Mouse (Mus musculus) embryonic facial prominence, embryonic 11.5 days (tissue): ENCODE measurements at regions not wholly inside any gene's neighbourhood (a gene's known extent, or its start where the extent isn't known, plus 50 kb on each side); places are given as distances from the start of the nearest gene placed in this dataset.
A peak's percentile ranks its signal among the peaks of the same experiment; 100 is the strongest.

Experiments
- ATAC-seq: fragments of 200-750 bp; cut with Nextera tagmentation; replicated peaks from 2 replicates; pipeline ENCODE4 v1.8.0; 2017; ENCODE audit warnings: low read depth; ENCODE audit not compliant: insufficient number of reproducible peaks, low FRiP score, low TSS enrichment
- DNase-seq: peaks from one replicate; pipeline ENCODE4 v3.0.0-alpha.2; 2015; ENCODE audit warnings: low spot score
- H3K27ac ChIP-seq: fragments of 300-500 bp; sonication (generic); replicated peaks from 2 replicates; pipeline ENCODE4 v1.5.1; 2014; ENCODE audit warnings: mild to moderate bottlenecking, low read depth, low read length, control low read depth
- H3K27me3 ChIP-seq: fragments of 300-500 bp; sonication (generic); 2 replicates; pipeline ENCODE4 v1.6.1; 2014; ENCODE audit warnings: mild to moderate bottlenecking, low read length, moderate library complexity, mixed read lengths; ENCODE audit not compliant: control insufficient read depth, insufficient read depth
- H3K36me3 ChIP-seq: fragments of 300-500 bp; sonication (generic); replicated peaks from 2 replicates; pipeline ENCODE4 v1.6.1; 2014; ENCODE audit warnings: low read depth, mild to moderate bottlenecking, low read length, moderate library complexity, mixed read lengths; ENCODE audit not compliant: control insufficient read depth, insufficient read depth
- H3K4me1 ChIP-seq: fragments of 300-500 bp; sonication (generic); 2 replicates; pipeline ENCODE4 v1.6.1; 2014; ENCODE audit warnings: low read length, mixed read lengths; ENCODE audit not compliant: control insufficient read depth, insufficient read depth
- H3K4me2 ChIP-seq: fragments of 300-500 bp; sonication (generic); 2 replicates; pipeline ENCODE4 v1.6.1; 2014; ENCODE audit warnings: low read depth, mild to moderate bottlenecking, control low read depth, low read length, moderate library complexity
- H3K4me3 ChIP-seq: fragments of 300-500 bp; sonication (generic); 2 replicates; pipeline ENCODE4 v1.5.1; 2014; ENCODE audit warnings: low read depth, low read length, control low read depth
- H3K9ac ChIP-seq: fragments of 300-500 bp; sonication (generic); replicated peaks from 2 replicates; pipeline ENCODE4 v1.6.1; 2014; ENCODE audit warnings: mild to moderate bottlenecking, control low read depth, low read length
- H3K9me3 ChIP-seq: fragments of 300-500 bp; sonication (generic); replicated peaks from 2 replicates; pipeline ENCODE4 v1.6.1; 2016; ENCODE audit warnings: mild to moderate bottlenecking, low read length, inconsistent platforms, mixed read lengths; ENCODE audit not compliant: control insufficient read depth
- WGBS: fragments of 180-500 bp; shearing (Covaris S2); extraction: QIAGEN DNeasy Blood & Tissue Kit; methylation state at CpG from one replicate; pipeline ENCODE4 v1.1.7; 2014; 5-methylcytosine and 5-hydroxymethylcytosine counted together

DNA sequence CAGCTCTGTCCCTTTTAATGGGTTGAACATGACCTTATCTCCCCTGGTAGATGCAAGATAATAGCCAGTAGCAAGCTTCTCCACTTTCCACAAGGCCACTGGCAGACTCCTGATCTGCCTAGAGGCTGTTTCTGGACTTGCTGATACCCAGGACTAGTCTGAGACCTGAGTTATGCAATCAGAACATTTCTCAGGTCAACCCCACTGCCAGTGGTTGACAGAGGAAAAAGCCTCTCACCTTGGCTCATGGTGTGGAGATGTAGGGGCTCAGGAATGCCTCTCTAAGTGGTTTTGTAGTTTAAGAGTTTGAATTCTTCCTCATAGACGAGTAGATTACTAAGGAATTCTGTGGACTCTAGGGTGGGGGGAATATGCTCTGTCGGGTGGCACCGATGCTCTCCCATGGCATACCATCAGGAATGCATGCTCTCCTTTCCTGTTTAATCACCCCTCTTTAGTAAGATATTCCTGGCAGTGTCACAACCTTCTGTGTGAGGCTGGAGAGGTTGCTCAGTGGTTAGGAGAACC lies 226.8 kb downstream of the Brinp2 start:
- Histone ChIP-seq H3K27me3 (no peaks in the 10 kb centered on the region), H3K4me3 (no peak overlapping the region), H3K4me2 (no peak overlapping the region), H3K9ac (no peak overlapping the region), H3K4me1 (no peaks in the 10 kb centered on the region), H3K36me3 (no peaks in the 10 kb centered on the region), H3K27ac (no peak overlapping the region), H3K9me3 (no peaks in the 10 kb centered on the region)
- WGBS, result 84% methylated on average over 3 of the region's 3 CpGs
- no peak for ATAC-seq
- no peak for DNase-seq

DNA sequence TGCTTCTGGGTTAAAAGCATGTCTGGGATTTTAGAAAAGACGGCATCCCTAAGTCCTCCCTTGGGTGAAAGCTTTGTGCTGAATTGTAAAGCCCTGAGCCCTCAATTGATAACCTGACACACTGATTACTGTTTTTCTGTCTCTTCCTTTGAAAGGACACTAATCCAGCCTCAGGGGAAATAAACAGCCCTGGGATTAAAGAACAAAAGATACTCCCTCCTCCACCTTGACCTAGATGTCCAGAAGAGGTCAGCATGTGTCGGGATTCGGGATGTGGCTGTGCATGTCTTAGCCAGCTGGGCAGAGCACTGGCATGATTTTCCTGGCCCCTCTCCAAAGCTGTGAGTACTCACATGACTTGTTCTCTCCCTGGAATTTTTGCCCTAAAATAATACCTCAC lies 208.6 kb downstream of the Brinp2 start:
- H3K27me3 ChIP-seq, result no peaks in the 10 kb centered on the region
- no peaks in the 10 kb centered on the region for H3K9me3 ChIP-seq
- H3K9ac ChIP-seq, result no peak overlapping the region
- H3K4me3 ChIP-seq, result no peak overlapping the region
- H3K27ac ChIP-seq, result no peak overlapping the region
- ATAC-seq (no peak), DNase-seq (peak; percentile 10)
- WGBS, result 5% methylated on average over 3 of the region's 3 CpGs
- no peaks in the 10 kb centered on the region for H3K36me3 ChIP-seq
- H3K4me1 ChIP-seq, result no peaks in the 10 kb centered on the region
- H3K4me2 ChIP-seq, result no peak overlapping the region

GRCm38 (mm10) chr1:158148035-158148434 lies 208.1 kb downstream of the Brinp2 start:
- Histone ChIP-seq H3K27ac (no peak overlapping the region), H3K27me3 (no peaks in the 10 kb centered on the region), H3K4me1 (no peaks in the 10 kb centered on the region), H3K9ac (no peak overlapping the region), H3K36me3 (no peaks in the 10 kb centered on the region), H3K4me2 (no peak overlapping the region), H3K4me3 (no peak overlapping the region), H3K9me3 (no peaks in the 10 kb centered on the region)
- ATAC-seq (no peak), DNase-seq (no peak)
- 72% methylated on average over 5 of the region's 5 CpGs for WGBS

- Histone ChIP-seq H3K4me2 (no peak overlapping the region), H3K4me3 (no peak overlapping the region), H3K36me3 (no peaks in the 10 kb centered on the region), H3K27ac (no peak overlapping the region), H3K27me3 (no peaks in the 10 kb centered on the region), H3K4me1 (no peaks in the 10 kb centered on the region), H3K9me3 (no peaks in the 10 kb centered on the region), H3K9ac (no peak overlapping the region)
- 75% methylated on average over 2 of the region's 2 CpGs for WGBS
- ATAC-seq (no peak), DNase-seq (no peak)
These were observed 195.0 kb downstream of the Brinp2 start for GRCm38 (mm10) chr1:158161111-158161510.

- WGBS, result 57% methylated on average over 6 of the region's 6 CpGs
- H3K4me3 ChIP-seq, result no peak overlapping the region
- DNase-seq (no peak), ATAC-seq (no peak)
- no peak overlapping the region for H3K4me2 ChIP-seq
- H3K36me3 ChIP-seq, result no peaks in the 10 kb centered on the region
- H3K27ac ChIP-seq, result no peak overlapping the region
- no peaks in the 10 kb centered on the region for H3K9me3 ChIP-seq
- H3K27me3 ChIP-seq, result no peaks in the 10 kb centered on the region
- H3K9ac ChIP-seq, result no peak overlapping the region
- H3K4me1 ChIP-seq, result no peaks in the 10 kb centered on the region
These were observed 194.6 kb downstream of the Brinp2 start for GRCm38 (mm10) chr1:158161533-158161932.

GRCm38 (mm10) chr1:158163411-158163810 lies 192.7 kb downstream of the Brinp2 start:
- DNase-seq (no peak), ATAC-seq (no peak)
- H3K4me3 ChIP-seq, result no peak overlapping the region
- H3K27me3 ChIP-seq, result no peaks in the 10 kb centered on the region
- H3K27ac ChIP-seq, result no peak overlapping the region
- H3K9me3 ChIP-seq, result no peaks in the 10 kb centered on the region
- H3K9ac ChIP-seq, result no peak overlapping the region
- H3K36me3 ChIP-seq, result no peaks in the 10 kb centered on the region
- no peaks in the 10 kb centered on the region for H3K4me1 ChIP-seq
- H3K4me2 ChIP-seq, result no peak overlapping the region

DNA sequence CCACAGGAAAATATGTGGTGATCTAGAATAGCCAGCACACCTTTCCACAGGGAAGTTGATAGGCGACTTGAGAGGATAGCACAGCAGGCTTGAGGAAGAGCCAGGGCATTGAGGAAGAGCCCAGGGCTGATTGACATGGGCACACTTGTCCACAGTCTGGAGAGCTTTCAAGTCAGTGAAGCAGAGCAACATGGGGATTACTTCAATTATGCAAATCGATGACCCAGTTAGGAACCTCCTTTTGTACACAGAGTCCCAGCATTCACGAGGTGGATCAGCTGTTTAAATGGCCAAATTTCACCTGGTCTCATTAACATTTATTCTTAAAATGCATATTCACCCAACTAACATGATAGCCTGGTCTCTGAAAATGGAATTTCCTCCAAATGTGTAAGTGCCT lies 186.1 kb downstream of the Brinp2 start:
- Histone ChIP-seq H3K9ac (no peak overlapping the region), H3K4me3 (no peak overlapping the region), H3K9me3 (no peaks in the 10 kb centered on the region), H3K27ac (no peak overlapping the region), H3K4me1 (no peaks in the 10 kb centered on the region), H3K4me2 (no peak overlapping the region), H3K36me3 (no peaks in the 10 kb centered on the region), H3K27me3 (no peaks in the 10 kb centered on the region)
- ATAC-seq (no peak), DNase-seq (no peak)
- 59% methylated on average over 3 of the region's 3 CpGs for WGBS

- no peaks in the 10 kb centered on the region for H3K27me3 ChIP-seq
- H3K4me2 ChIP-seq, result no peak overlapping the region
- ATAC-seq (no peak), DNase-seq (no peak)
- 54% methylated on average over 4 of the region's 4 CpGs for WGBS
- no peak overlapping the region for H3K9ac ChIP-seq
- no peaks in the 10 kb centered on the region for H3K9me3 ChIP-seq
- no peak overlapping the region for H3K27ac ChIP-seq
- no peak overlapping the region for H3K4me3 ChIP-seq
- no peaks in the 10 kb centered on the region for H3K4me1 ChIP-seq
- H3K36me3 ChIP-seq, result no peaks in the 10 kb centered on the region
These were observed 176.0 kb downstream of the Brinp2 start for GRCm38 (mm10) chr1:158180095-158180494.
